Mouse (Mus musculus) heart, embryonic 13.5 days (tissue): Measurements from ENCODE around the gene Sh3gl2. TPM values are rescaled to one million over a fixed set of nuclear protein-coding genes. Genes with fewer than 3 reads are reported as not detected.

Source experiments
- ATAC-seq: fragments of 200-750 bp; cut with Nextera tagmentation; 2 replicates; pipeline ENCODE4 v1.8.0; 2017; ENCODE audit warnings: moderate TSS enrichment; ENCODE audit not compliant: insufficient number of reproducible peaks, low FRiP score, low TSS enrichment; ENCODE audit errors: extremely low read depth
- H3K27ac ChIP-seq: fragments of 300-500 bp; sonication (generic); replicated peaks from 2 replicates; pipeline ENCODE4 v1.5.1; 2015; ENCODE audit warnings: moderate library complexity, mild to moderate bottlenecking, inconsistent platforms
- H3K27me3 ChIP-seq: fragments of 300-500 bp; sonication (generic); replicated peaks from 2 replicates; pipeline ENCODE4 v1.6.1; 2015; ENCODE audit warnings: mild to moderate bottlenecking, inconsistent platforms
- H3K36me3 ChIP-seq: fragments of 300-500 bp; sonication (generic); 2 replicates; pipeline ENCODE4 v1.6.1; 2015; ENCODE audit warnings: mild to moderate bottlenecking, inconsistent platforms
- H3K4me1 ChIP-seq: fragments of 300-500 bp; sonication (generic); 2 replicates; pipeline ENCODE4 v1.6.1; 2015; ENCODE audit warnings: inconsistent platforms
- H3K4me2 ChIP-seq: fragments of 300-500 bp; sonication (generic); 2 replicates; pipeline ENCODE4 v1.6.1; 2015; ENCODE audit warnings: inconsistent platforms, mild to moderate bottlenecking, moderate library complexity
- H3K4me3 ChIP-seq: fragments of 300-500 bp; sonication (generic); 2 replicates; pipeline ENCODE4 v1.5.1; 2015; ENCODE audit warnings: moderate library complexity, mild to moderate bottlenecking, inconsistent platforms
- H3K9ac ChIP-seq: fragments of 300-500 bp; sonication (generic); 2 replicates; pipeline ENCODE4 v1.6.1; 2015; ENCODE audit warnings: inconsistent platforms, mild to moderate bottlenecking, moderate library complexity
- H3K9me3 ChIP-seq: fragments of 300-500 bp; sonication (generic); 2 replicates; pipeline ENCODE4 v1.6.1; 2016; ENCODE audit warnings: inconsistent platforms
- WGBS: fragments of 180-500 bp; shearing (Covaris S2); methylation state at CpG from one replicate; pipeline ENCODE4 v1.1.7; 2015; ENCODE audit warnings: mixed read lengths; 5-methylcytosine and 5-hydroxymethylcytosine counted together
- polyA plus RNA-seq: library from polyadenylated mRNA; unstranded; fragments of >200 nt; fragmentation: Nextera tagmentation; extraction: Ambion mirVana; gene quantifications from 2 replicates; pipeline ENCODE4 v1.2.1, GENCODE M21; 2015

Gene Sh3gl2
- polyA plus RNA-seq, 1 experiment from 2014 or later: 1.1 TPM

DNA sequence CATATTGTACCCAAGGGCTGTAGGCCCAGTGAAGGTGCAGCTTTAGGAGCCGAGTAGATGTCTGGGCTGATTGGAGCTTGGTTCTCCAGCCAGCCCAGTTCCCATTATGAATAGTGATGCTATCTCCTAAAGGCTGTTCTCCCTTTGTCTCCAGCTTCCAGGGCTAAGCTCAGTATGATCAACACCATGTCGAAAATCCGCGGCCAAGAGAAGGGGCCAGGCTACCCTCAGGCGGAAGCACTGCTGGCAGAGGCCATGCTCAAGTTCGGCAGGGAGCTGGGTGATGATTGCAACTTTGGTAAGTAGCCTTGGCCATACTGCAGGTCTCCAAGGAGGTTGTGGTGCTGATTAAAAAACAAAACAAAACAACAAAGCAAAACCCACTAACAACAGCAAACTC, 171.3 kb downstream of the Sh3gl2 start:
- H3K4me2 ChIP-seq: no peak overlapping the region
- no peaks in the 10 kb centered on the region for H3K36me3 ChIP-seq
- no peaks in the 10 kb centered on the region for H3K27me3 ChIP-seq
- no peak overlapping the region for H3K4me3 ChIP-seq
- H3K9me3 ChIP-seq: no peaks in the 10 kb centered on the region
- H3K4me1 ChIP-seq: no peaks in the 10 kb centered on the region
- H3K27ac ChIP-seq: no peak overlapping the region
- H3K9ac ChIP-seq: no peak overlapping the region
- ATAC-seq: no peak
- WGBS: 69% methylated on average over 6 of the region's 6 CpGs

DNA sequence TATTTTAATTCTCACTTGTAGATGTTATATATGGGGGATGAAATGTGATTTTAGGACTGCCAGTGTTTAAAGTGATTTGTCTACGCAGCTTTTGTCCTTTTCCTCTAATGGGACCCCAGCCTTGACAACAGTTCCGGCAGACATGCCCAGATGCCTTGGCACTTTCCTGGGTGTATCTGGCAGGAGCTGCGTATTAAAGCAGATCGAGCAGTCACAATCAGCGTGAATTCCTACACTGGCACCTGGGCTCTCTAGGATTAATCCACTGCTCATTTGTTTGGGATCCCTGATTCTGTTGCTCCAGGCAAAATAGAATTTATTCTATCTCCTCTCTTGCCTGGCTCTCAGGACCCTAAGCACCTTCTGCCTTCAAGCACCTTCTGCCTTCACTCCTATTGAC, 171.7 kb downstream of the Sh3gl2 start:
- Histone ChIP-seq H3K27me3 (no peaks in the 10 kb centered on the region), H3K36me3 (no peaks in the 10 kb centered on the region), H3K9ac (no peak overlapping the region), H3K4me2 (no peak overlapping the region), H3K4me3 (no peak overlapping the region), H3K27ac (no peak overlapping the region), H3K4me1 (no peaks in the 10 kb centered on the region), H3K9me3 (no peaks in the 10 kb centered on the region)
- 86% methylated on average over 5 of the region's 5 CpGs for WGBS
- ATAC-seq: no peak

DNA sequence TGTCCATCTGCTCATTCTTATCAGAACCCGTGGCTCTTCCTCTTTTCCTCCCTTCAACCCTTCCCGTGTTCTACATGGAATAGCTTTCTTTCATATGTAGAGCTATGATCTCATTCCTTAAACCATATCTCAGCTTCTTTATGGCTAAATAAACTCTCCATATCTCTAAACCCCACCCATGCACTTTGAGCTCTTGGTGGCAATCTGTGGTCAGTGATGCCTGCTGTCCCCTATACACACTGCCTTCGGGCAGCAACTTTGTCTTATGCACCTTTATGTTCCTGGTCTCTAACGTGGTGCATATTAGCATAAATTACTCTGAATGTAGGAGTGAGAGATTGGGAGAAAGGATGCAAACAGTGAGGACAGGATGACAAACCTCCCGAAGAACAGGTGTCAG, 180.3 kb downstream of the Sh3gl2 start:
- Histone ChIP-seq H3K9ac (no peak overlapping the region), H3K36me3 (no peaks in the 10 kb centered on the region), H3K4me1 (no peaks in the 10 kb centered on the region), H3K27me3 (no peaks in the 10 kb centered on the region), H3K9me3 (no peaks in the 10 kb centered on the region), H3K4me2 (no peak overlapping the region), H3K4me3 (no peak overlapping the region), H3K27ac (no peak overlapping the region)
- WGBS: 61% methylated on average over 5 of the region's 5 CpGs
- no peak for ATAC-seq

DNA sequence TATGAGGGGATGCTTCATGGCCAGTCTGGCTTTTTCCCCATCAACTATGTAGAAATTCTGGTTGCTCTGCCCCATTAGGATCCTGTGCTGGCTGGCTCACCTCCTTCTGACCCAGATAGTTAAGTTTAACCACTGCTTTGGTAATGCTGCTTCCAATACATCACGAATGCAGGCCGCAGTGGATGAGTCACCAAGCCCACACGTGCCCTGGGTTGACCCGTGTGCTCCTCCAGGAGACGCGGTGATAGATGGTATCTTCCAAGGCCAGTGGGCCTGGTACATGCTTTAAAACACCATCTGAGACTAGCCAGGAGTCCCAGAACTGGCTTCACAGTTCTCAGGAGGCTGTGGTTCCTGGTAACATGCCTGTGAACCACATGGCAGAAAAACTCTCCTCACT, 182.8 kb downstream of the Sh3gl2 start:
- Histone ChIP-seq H3K4me2 (no peak overlapping the region), H3K36me3 (no peaks in the 10 kb centered on the region), H3K9ac (no peak overlapping the region), H3K27ac (no peak overlapping the region), H3K27me3 (no peaks in the 10 kb centered on the region), H3K9me3 (no peaks in the 10 kb centered on the region), H3K4me3 (no peak overlapping the region), H3K4me1 (no peaks in the 10 kb centered on the region)
- 84% methylated on average over 6 of the region's 6 CpGs for WGBS
- ATAC-seq: no peak

DNA sequence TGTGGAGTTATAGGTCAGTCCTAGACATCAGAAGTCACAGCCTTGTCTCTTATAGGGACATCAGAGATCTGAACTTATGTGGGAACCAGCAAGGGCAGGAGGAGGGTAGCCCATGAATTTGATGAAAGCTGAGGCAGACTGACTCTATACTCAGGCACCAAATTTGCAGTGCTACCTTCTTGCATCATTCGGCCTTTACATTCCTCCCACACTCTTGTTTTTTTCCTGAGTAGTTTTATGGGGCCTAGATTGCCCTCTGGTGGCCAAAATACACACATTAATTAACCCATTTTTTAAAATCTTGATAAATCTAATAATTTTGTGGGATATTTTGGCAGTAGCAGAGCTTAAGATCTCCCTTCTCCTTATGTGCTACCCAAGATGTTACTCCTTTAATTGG, 186.9 kb downstream of the Sh3gl2 start:
- 48% methylated on average over 1 of the region's 1 CpGs for WGBS

DNA sequence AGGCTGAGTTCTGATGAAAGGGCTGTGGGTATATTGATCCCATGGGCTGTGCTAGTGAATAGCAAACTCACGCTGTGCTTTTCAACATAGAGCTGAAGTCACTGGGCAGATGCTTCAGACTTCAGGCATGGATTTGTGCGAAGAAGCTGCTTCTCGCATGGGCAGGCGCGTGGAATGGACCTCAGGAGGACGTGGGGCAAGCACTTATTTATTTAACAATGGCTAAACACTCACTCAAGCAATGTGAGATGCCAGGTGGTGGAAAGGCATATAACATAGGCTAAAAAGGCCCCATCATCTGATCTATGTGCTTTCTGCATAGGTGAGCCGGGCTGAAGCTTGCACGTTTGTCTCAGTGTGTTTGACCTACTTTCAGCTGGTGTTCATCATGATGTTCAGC, 193.8 kb downstream of the Sh3gl2 start:
- WGBS: 79% methylated on average over 8 of the region's 8 CpGs
- H3K4me2 ChIP-seq: no peak overlapping the region
- H3K4me1 ChIP-seq: no peaks in the 10 kb centered on the region
- ATAC-seq: no peak
- H3K4me3 ChIP-seq: no peak overlapping the region
- H3K27me3 ChIP-seq: no peaks in the 10 kb centered on the region
- H3K9me3 ChIP-seq: no peaks in the 10 kb centered on the region
- no peak overlapping the region for H3K9ac ChIP-seq
- H3K27ac ChIP-seq: no peak overlapping the region
- no peaks in the 10 kb centered on the region for H3K36me3 ChIP-seq

More for the DNA sequence above, 186.9 kb downstream of the Sh3gl2 start:
- Histone ChIP-seq H3K9ac (no peak overlapping the region), H3K4me1 (no peaks in the 10 kb centered on the region), H3K36me3 (no peaks in the 10 kb centered on the region), H3K4me3 (no peak overlapping the region), H3K4me2 (no peak overlapping the region), H3K9me3 (no peaks in the 10 kb centered on the region), H3K27me3 (no peaks in the 10 kb centered on the region), H3K27ac (no peak overlapping the region)
- ATAC-seq: no peak

DNA sequence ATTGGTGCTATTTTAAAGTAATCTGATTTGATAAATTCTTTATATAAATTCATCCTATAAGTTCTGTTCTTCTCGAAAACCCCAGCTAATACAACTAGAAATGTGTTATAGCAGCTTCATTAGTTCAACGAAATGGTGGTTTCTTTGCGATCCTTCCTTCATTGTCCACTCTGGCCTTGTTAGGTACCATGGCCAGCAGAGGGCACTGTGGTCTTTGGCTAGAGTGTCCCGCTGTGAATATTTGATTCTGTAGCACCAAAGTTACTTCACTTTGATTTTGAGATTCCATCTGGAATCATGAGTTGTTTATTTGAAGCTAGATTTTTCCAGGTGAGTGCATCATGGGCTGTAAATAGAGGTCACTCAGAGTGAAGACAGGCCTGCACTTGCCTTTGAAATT, 197.9 kb downstream of the Sh3gl2 start:
- WGBS: 31% methylated on average over 4 of the region's 4 CpGs
- Histone ChIP-seq H3K4me1 (no peaks in the 10 kb centered on the region), H3K27ac (no peak overlapping the region), H3K4me2 (no peak overlapping the region), H3K27me3 (no peaks in the 10 kb centered on the region), H3K36me3 (no peaks in the 10 kb centered on the region), H3K9ac (no peak overlapping the region), H3K9me3 (no peaks in the 10 kb centered on the region), H3K4me3 (no peak overlapping the region)
- ATAC-seq: no peak

DNA sequence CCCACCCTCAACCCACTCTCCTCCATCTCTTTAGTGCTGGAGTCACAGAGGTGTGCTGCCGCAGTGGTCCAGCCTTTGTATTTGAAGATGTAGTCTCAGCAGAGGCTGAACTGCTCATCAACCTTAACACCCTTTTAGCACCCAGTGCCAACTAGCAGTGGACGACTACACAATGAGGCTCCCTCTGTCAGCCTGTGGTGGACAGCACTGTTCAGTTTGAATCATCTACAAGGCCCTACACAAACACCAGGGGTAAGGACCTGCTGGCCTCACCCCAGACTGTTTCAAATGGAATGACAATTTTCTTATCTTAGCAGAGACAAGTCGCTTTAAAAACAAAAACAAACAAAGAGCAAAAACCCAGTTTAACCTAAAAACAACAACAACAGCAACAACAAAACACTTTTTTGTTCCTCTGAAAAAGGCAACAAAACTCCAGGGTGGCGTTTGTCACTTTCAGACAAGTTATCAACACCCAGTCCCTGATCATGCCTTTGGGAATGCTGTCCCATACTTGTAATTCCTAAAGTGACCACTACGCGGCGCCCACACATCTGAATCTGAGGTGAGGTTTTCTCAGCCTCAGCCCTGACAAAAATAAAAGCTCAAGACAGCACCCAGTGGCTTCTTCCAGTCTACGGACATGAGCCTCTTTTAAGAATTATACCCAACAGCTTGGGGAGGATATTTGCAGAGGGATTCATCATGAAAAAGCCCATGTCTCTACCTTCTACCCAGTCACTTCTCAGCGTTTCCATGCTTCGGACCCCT, 199.7 kb downstream of the Sh3gl2 start:
- ATAC-seq: no peak
- Histone ChIP-seq H3K27ac (no peak overlapping the region), H3K4me3 (no peak overlapping the region), H3K4me1 (no peaks in the 10 kb centered on the region), H3K9me3 (no peaks in the 10 kb centered on the region), H3K36me3 (no peaks in the 10 kb centered on the region), H3K9ac (no peak overlapping the region), H3K4me2 (no peak overlapping the region), H3K27me3 (no peaks in the 10 kb centered on the region)
- WGBS: 36% methylated on average over 10 of the region's 10 CpGs

DNA sequence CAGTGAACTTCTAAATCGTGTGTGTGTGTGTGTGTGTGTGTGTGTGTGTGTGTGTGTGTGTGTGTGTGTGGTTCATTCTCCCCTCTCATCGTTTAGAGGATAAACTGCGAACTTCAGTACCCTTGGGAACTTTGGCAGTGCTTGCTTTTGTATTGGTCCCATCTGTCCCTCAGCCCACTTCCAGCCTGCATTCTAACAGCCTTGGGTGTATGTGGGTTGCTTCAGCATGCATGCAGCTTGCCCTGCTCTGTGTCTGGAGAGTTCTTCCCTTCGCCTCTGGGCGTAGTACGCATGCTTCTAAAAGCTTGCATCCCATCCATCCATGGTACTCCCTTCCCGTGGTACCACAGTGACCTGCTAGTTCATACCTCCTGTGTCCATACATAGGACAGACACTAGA, 200.3 kb downstream of the Sh3gl2 start:
- Histone ChIP-seq H3K27ac (no peak overlapping the region), H3K27me3 (no peaks in the 10 kb centered on the region), H3K9ac (no peak overlapping the region), H3K4me2 (no peak overlapping the region), H3K4me1 (no peaks in the 10 kb centered on the region), H3K36me3 (no peaks in the 10 kb centered on the region), H3K9me3 (no peaks in the 10 kb centered on the region), H3K4me3 (no peak overlapping the region)
- ATAC-seq: no peak
- 67% methylated on average over 7 of the region's 7 CpGs for WGBS

DNA sequence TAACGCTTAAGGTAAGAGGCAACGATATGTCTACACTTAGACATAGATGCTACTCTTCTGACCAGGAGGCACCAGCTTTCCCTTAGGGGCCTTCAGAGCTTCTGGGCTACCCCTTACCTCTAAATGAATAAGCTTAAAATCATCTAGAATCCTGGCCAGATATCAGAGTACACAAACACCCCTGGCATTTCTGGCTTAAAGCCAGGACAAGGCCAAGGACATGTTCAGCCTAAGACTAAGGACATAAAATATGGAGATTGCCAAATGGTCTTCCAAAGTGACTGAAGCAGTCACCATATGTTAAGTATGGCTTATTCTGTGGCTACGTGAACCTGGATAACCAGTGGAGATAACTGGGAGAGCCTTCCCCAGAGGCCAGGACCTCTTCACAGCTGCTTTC, 211.5 kb downstream of the Sh3gl2 start:
- H3K4me1 ChIP-seq: no peaks in the 10 kb centered on the region
- no peak overlapping the region for H3K4me2 ChIP-seq
- H3K27ac ChIP-seq: no peak overlapping the region
- H3K36me3 ChIP-seq: no peaks in the 10 kb centered on the region
- no peaks in the 10 kb centered on the region for H3K9me3 ChIP-seq
- no peak for ATAC-seq
- H3K27me3 ChIP-seq: no peaks in the 10 kb centered on the region
- no peak overlapping the region for H3K4me3 ChIP-seq
- no peak overlapping the region for H3K9ac ChIP-seq
- 83% methylated on average over 3 of the region's 3 CpGs for WGBS

DNA sequence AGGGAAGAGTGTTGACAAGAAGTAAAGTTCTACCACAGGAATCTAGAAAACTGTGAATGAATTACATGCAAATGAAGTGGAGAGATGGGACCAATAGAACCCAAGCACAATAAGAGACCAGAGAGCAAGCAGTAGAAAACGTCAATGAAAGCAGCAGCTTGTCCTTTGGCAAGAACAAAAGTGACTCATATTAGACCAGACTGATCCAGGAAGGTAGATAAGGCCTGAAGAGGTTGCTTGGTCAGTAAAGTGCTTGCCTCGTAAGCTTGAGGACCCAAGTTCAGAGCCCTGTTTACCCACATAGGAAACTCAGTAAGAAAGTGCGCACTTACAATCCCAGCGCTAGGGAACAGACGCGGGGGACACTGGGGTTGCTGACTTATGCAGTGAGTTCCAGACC, 215.5 kb downstream of the Sh3gl2 start:
- no peak for ATAC-seq
- H3K27me3 ChIP-seq: no peaks in the 10 kb centered on the region
- H3K36me3 ChIP-seq: no peaks in the 10 kb centered on the region
- no peaks in the 10 kb centered on the region for H3K9me3 ChIP-seq
- H3K4me2 ChIP-seq: no peak overlapping the region
- H3K27ac ChIP-seq: no peak overlapping the region
- peaks cover 6% of the 10 kb centered on the region for H3K4me1 ChIP-seq
- 78% methylated on average over 6 of the region's 6 CpGs for WGBS
- no peak overlapping the region for H3K4me3 ChIP-seq
- H3K9ac ChIP-seq: no peak overlapping the region

DNA sequence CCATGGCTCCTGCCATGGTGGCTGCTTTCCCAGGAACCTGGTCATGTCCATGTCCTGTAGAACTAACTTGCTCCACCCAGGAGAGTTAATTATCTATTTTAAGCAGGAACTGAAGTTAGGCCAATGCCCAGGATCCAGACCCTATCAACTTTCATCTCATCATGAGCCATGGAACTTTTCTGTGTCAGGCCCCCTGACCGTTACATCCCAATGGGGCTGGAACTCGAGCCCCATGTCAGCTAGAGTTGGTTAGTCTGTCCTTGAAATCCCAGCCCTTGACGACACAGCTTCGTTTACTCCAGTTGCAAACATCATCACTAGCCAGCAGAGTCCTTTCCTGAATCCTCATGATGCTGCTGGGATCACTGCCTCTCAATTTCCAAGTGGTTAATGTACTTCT, 221.3 kb downstream of the Sh3gl2 start:
- H3K4me1 ChIP-seq: peaks cover 6% of the 10 kb centered on the region
- H3K9me3 ChIP-seq: no peaks in the 10 kb centered on the region
- no peak overlapping the region for H3K4me3 ChIP-seq
- no peaks in the 10 kb centered on the region for H3K27me3 ChIP-seq
- 67% methylated on average over 4 of the region's 4 CpGs for WGBS
- H3K27ac ChIP-seq: no peak overlapping the region
- H3K4me2 ChIP-seq: no peak overlapping the region
- H3K9ac ChIP-seq: no peak overlapping the region
- H3K36me3 ChIP-seq: no peaks in the 10 kb centered on the region
- ATAC-seq: no peak
